Mouse (Mus musculus) spleen, adult 12 weeks (tissue): ENCODE data around the gene Wwox.

Source experiments
- DNase-seq: peaks from one replicate; pipeline ENCODE4 v3.0.0; 2022; ENCODE audit warnings: low spot score

The Wwox gene

DNA sequence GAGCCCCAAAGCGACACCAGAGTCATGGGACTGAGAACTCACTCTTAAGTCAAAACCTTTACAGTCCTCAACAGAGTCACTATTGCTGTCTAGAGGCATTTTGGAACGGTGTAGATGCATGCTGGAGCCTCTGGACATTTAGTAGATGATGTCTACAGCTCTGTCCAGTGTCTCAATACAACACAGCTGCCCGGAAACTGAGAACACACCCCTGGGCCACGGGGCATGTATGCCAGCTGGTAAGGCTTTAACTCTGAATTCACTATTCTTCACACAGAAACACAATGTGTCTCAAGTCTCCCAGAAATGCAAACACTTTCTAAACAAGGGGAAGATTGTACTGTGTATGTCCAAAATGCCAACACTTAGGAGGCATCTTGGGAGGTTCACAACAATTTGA is 584.6 kb downstream of the Wwox start:
- DNase-seq = no peak

- no peak for DNase-seq
Observed at GRCm38 (mm10) chr8:115025390-115026098, 586.1 kb downstream of the Wwox start.

- no peak for DNase-seq
Observed at GRCm38 (mm10) chr8:115026201-115026600, 586.7 kb downstream of the Wwox start.

- DNase-seq = no peak
Observed at GRCm38 (mm10) chr8:115033194-115033593, 593.7 kb downstream of the Wwox start.

- no peak for DNase-seq
Observed at GRCm38 (mm10) chr8:115036016-115036415, 596.6 kb downstream of the Wwox start.

DNA sequence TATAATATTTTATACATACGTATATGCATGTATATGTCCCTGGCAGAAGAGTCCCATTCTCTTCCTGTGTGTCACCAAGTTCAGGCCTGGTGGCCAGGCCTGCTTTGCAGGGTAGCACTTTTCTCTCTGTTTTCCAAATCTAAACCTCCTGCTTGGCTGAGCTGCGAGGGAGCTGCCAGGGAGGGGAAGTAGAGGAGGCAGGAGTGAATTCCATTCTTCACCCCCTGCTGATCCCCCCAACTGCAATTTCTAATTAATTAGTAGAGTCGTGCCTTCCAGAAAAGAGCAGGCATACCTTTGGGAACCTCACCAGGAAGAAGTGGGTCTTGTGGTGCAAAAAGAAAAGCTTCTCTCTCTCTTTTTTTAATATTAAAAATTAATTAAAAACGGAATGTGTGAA is 599.0 kb downstream of the Wwox start:
- no peak for DNase-seq

GRCm38 (mm10) chr8:115045746-115046145 is 606.3 kb downstream of the Wwox start:
- DNase-seq = no peak

- no peak for DNase-seq
Observed at GRCm38 (mm10) chr8:115046496-115046895, 607.0 kb downstream of the Wwox start.

DNA sequence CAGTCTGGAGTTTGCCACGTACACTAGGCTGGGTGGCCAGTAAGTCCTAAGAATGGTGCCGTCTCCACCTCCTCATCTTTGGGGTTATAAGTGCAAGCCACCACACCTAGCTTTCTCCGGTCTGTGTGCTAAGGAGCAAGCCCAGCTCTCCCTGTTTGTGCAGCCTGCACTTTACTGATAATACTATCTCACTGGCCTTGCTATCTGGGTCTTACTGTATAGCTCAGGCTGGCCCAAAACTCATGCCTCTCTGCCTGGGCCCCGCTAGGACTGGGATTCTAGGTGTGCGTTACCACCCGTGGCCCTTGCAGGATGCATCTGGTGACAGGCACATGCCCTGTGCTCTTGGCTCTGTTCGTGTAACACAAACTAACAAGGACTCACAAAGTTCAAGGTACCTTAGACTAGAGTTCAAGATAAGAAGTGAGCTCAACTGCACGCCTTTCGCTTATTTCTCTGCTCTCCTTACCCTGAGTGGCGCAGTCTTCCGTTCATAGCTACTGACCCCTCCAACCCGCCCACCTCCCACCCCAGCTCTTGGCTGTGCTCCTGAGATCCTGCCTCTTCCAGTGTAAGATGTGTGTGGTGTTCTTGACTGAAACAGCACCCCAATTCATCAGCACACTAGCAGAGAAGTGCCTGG is 618.9 kb downstream of the Wwox start:
- DNase-seq = no peak

GRCm38 (mm10) chr8:115063623-115064022 is 624.2 kb downstream of the Wwox start:
- DNase-seq = no peak

GRCm38 (mm10) chr8:115064691-115065090 is 625.2 kb downstream of the Wwox start:
- DNase-seq = no peak

DNA sequence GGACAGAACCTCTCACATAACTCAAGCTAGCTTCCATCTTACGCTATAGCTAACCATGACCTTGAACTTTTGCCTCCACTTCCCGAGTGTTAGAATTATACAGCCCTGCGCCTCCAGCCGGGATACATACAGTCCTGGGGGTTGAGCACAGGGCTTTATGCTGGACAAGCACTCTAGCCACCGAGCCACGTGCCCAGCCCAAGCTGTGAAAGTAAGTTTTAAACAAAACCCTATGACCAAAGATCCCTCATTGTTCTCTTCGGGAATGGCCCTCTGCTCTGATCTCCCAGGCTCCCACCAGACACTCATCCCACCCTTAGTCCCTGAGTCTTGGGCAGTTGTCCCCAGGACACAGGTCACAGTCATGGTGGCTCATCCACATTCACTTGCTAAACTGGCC is 625.9 kb downstream of the Wwox start:
- DNase-seq = no peak

DNA sequence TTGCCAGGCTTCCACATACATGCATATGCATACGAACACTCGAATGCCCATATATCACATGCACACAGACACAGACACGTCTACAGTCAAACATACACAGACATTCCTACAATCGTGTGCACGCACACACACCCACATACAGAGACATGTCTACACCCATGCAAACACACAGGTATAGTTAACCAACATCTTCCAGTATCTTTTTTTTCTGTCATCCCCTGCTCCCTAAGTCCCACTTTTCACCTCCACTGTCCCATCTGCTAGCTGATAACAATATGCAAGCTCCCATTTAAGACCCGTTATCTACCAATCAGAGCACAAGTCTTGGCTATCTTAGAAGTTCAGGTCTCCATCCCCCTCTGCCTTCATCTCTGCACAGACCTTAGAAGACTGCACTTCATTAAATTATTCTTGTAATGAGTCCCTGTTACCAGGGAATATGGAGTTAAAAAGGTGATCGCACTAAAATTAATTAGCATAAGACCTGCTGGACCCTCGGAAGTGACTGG is 627.1 kb downstream of the Wwox start:
- no peak for DNase-seq

GRCm38 (mm10) chr8:115068723-115069122 is 629.3 kb downstream of the Wwox start:
- DNase-seq = no peak

DNA sequence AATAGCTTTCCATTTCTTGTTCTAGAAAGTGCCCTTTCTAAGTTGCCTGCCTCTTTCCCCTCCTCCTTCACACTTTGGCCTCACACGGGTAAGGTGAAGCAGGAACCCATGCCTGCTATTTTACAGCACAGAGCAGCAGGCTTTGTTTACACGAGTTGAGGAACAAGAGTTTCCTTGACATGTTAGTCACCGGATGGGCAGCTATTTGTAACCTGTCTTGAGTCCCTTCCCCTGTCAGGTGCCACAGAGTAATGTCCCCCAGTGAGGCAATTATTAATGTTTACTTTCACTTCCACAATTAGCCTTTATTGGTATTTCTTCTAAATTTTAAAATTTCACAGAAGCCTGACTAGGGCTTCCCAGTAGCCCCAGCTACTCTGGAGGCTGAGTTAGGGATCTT is 630.8 kb downstream of the Wwox start:
- no peak for DNase-seq

DNA sequence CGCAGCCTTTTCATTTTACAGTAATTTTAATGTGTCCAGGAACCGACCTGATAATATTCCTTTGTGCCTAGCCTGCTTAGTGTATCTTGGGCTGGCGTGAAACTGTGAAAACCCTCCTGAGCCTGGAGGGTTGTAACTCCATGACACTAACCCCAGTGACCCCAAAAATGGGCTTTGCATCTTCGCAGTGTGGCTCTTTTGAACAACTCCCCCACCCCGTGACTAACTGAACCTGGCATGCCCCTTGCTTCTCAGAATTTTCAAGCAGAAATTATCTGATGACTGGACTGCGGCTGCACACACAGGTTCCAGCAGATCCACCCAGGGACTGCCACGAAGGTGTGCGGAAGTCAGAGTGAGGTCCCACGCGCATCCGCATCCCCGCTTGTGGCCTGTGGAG is 631.8 kb downstream of the Wwox start:
- no peak for DNase-seq

GRCm38 (mm10) chr8:115078296-115078695 is 638.8 kb downstream of the Wwox start:
- no peak for DNase-seq

DNA sequence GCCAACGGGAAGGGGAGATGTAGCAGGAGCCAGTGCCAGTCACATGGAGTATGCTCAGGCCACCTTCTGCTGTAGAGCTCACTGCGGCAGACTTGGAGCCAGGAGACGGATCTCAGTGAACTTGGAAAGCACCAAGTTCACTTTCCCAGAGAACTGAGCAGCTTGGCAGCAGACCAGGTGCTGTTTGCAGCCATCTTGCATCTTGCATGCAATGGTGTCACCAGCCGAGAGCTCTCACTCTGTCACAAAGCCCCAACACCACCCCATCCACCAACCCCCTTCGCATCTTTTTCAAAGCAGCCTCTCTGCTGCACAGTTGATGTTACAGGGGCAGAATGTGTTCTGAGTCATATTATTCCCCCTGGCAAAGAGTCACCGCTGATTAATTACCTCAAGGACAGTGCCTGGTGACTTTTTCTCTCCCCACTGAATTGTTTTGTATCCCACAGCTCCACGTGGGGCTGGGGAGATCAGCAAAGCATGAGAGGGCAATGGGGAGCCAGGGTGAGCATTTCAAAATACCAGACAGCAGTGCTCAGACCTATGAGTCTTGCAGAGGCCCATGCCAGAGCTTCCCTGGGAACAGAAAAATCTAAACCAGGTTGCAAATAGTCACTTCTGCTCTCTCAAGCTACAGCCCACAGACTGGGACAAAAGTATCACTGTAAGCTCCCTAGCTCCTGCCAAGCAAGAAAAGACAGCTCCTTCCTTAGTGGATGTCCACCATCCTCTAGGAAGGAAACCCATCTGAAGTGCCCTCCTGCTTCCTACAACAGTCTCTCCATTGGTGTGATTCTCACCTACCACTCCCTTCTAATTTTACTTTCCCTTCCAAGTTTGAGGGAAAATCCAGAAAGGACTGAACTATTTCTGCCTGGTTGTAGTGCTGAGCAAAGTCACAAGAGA is 642.1 kb downstream of the Wwox start:
- no peak for DNase-seq

DNA sequence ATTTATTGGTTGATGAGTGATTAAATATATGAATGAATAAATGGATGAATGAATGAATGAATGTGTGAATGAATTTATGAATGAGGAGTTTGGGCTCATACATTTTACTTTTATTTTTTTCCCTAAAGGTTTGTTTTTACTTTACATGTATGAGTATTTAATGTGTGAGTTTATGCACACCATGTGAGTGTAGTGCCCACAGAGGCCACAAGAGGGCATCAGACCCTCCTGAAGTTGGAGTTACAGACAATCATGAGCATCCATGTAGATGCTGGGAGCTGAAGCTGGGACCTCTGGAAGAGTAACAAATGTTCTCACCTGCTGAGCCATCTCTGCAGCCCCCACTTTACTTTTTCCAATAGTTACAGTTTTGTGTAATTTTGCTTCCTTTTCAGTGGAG is 648.7 kb downstream of the Wwox start:
- no peak for DNase-seq

GRCm38 (mm10) chr8:115089744-115090143 is 650.3 kb downstream of the Wwox start:
- DNase-seq = no peak

GRCm38 (mm10) chr8:115090202-115090601 is 650.7 kb downstream of the Wwox start:
- no peak for DNase-seq

GRCm38 (mm10) chr8:115095548-115095947 is 656.1 kb downstream of the Wwox start:
- DNase-seq = no peak
